Mouse (Mus musculus): ENCODE measurements around the gene Krt12. TPM values are rescaled to one million over a fixed set of nuclear protein-coding genes. Genes with fewer than 3 reads are reported as not detected.

The Krt12 gene
- polyA plus RNA-seq, 1 experiment from 2014 or later = not detected

GRCm38 (mm10) chr11:99366791-99367190 lies 55.3 kb downstream of the Krt12 start:
- WGBS = 43% methylated on average over 10 of the region's 10 CpGs
- no peaks in the 10 kb centered on the region for H3K27me3 ChIP-seq
- H3K9me3 ChIP-seq = no peaks in the 10 kb centered on the region
- no peaks in the 10 kb centered on the region for H3K36me3 ChIP-seq
- ATAC-seq (ENCODE audit: low FRiP score, low read depth) = no peak
- H3K27ac ChIP-seq (replicated peaks) = no peak overlapping the region
- H3K9ac ChIP-seq (replicated peaks) = no peak overlapping the region
- no peaks in the 10 kb centered on the region for H3K4me1 ChIP-seq
- H3K4me2 ChIP-seq (replicated peaks) = no peak overlapping the region
- H3K4me3 ChIP-seq = no peak overlapping the region

Other genes starting within 250 kb of the Krt12 start
- gene Smarce1, start 191.2 kb downstream of the Krt12 start, polyA plus RNA-seq (2016; fragmentation: Nextera tagmentation; extraction: Ambion mirVana) = 357 and 380 TPM in 2 replicates
- 0.87 and 1.1 TPM in 2 replicates for gene Krt222, start 178.2 kb downstream of the Krt12 start, polyA plus RNA-seq (2016; fragmentation: Nextera tagmentation; extraction: Ambion mirVana)
- gene Krt24, start 137.0 kb downstream of the Krt12 start, polyA plus RNA-seq (2016; fragmentation: Nextera tagmentation; extraction: Ambion mirVana) = not detected in 2 replicates
- not detected in 2 replicates for gene Krt25, start 99.3 kb downstream of the Krt12 start, polyA plus RNA-seq (2016; fragmentation: Nextera tagmentation; extraction: Ambion mirVana)
- gene Krt26, start 84.3 kb downstream of the Krt12 start, polyA plus RNA-seq (2016; fragmentation: Nextera tagmentation; extraction: Ambion mirVana) = 0.21 and 0.48 TPM in 2 replicates
- gene Krt27, start 71.2 kb downstream of the Krt12 start, polyA plus RNA-seq (2016; fragmentation: Nextera tagmentation; extraction: Ambion mirVana) = not detected in 2 replicates
- 0.42 TPM in 1 of 2 replicates, not detected in the other for gene Krt28, start 47.4 kb downstream of the Krt12 start, polyA plus RNA-seq (2016; fragmentation: Nextera tagmentation; extraction: Ambion mirVana)
- gene Krt10, start 32.9 kb downstream of the Krt12 start, polyA plus RNA-seq (2016; fragmentation: Nextera tagmentation; extraction: Ambion mirVana) = 35.9 and 37.2 TPM in 2 replicates
- gene Krt20, start 15.9 kb upstream of the Krt12 start, polyA plus RNA-seq (2016; fragmentation: Nextera tagmentation; extraction: Ambion mirVana) = 0.09 and 0.20 TPM in 2 replicates
- gene Krt23, start 70.9 kb upstream of the Krt12 start, polyA plus RNA-seq (2016; fragmentation: Nextera tagmentation; extraction: Ambion mirVana) = not detected in 2 replicates
- gene Krt39, start 99.1 kb upstream of the Krt12 start, polyA plus RNA-seq (2016; fragmentation: Nextera tagmentation; extraction: Ambion mirVana) = not detected in 2 replicates
- not detected in 2 replicates for gene Krt40, start 120.9 kb upstream of the Krt12 start, polyA plus RNA-seq (2016; fragmentation: Nextera tagmentation; extraction: Ambion mirVana)
- gene Krtap3-3, start 128.6 kb upstream of the Krt12 start, polyA plus RNA-seq (2016; fragmentation: Nextera tagmentation; extraction: Ambion mirVana) = not detected in 2 replicates
- not detected in 2 replicates for gene Krtap3-2, start 134.6 kb upstream of the Krt12 start, polyA plus RNA-seq (2016; fragmentation: Nextera tagmentation; extraction: Ambion mirVana)
- gene Gm11939, start 137.2 kb upstream of the Krt12 start, polyA plus RNA-seq (2016; fragmentation: Nextera tagmentation; extraction: Ambion mirVana) = not detected in 2 replicates
- not detected in 2 replicates for gene Krtap3-1, start 144.4 kb upstream of the Krt12 start, polyA plus RNA-seq (2016; fragmentation: Nextera tagmentation; extraction: Ambion mirVana)
- not detected in 2 replicates for gene Krtap1-5, start 158.8 kb upstream of the Krt12 start, polyA plus RNA-seq (2016; fragmentation: Nextera tagmentation; extraction: Ambion mirVana)
- not detected in 2 replicates for gene Krtap1-4, start 161.4 kb upstream of the Krt12 start, polyA plus RNA-seq (2016; fragmentation: Nextera tagmentation; extraction: Ambion mirVana)
- gene Krtap1-3, start 169.1 kb upstream of the Krt12 start, polyA plus RNA-seq (2016; fragmentation: Nextera tagmentation; extraction: Ambion mirVana) = not detected in 2 replicates
- gene Krtap9-3, start 175.8 kb upstream of the Krt12 start, polyA plus RNA-seq (2016; fragmentation: Nextera tagmentation; extraction: Ambion mirVana) = not detected in 2 replicates
- gene Gm11938, start 181.0 kb upstream of the Krt12 start, polyA plus RNA-seq (2016; fragmentation: Nextera tagmentation; extraction: Ambion mirVana) = not detected in 2 replicates
- gene Gm11937, start 187.9 kb upstream of the Krt12 start, polyA plus RNA-seq (2016; fragmentation: Nextera tagmentation; extraction: Ambion mirVana) = not detected in 2 replicates
- not detected in 2 replicates for gene Krtap2-4, start 192.6 kb upstream of the Krt12 start, polyA plus RNA-seq (2016; fragmentation: Nextera tagmentation; extraction: Ambion mirVana)
- not detected in 2 replicates for gene Gm11562, start 198.2 kb upstream of the Krt12 start, polyA plus RNA-seq (2016; fragmentation: Nextera tagmentation; extraction: Ambion mirVana)
- not detected in 2 replicates for gene Krtap4-1, start 206.0 kb upstream of the Krt12 start, polyA plus RNA-seq (2016; fragmentation: Nextera tagmentation; extraction: Ambion mirVana)
- gene Krtap4-2, start 212.8 kb upstream of the Krt12 start, polyA plus RNA-seq (2016; fragmentation: Nextera tagmentation; extraction: Ambion mirVana) = not detected in 2 replicates
- gene Krtap4-7, start 221.8 kb upstream of the Krt12 start, polyA plus RNA-seq (2016; fragmentation: Nextera tagmentation; extraction: Ambion mirVana) = not detected in 2 replicates
- gene Gm11555, start 228.0 kb upstream of the Krt12 start, polyA plus RNA-seq (2016; fragmentation: Nextera tagmentation; extraction: Ambion mirVana) = not detected in 2 replicates
- not detected in 2 replicates for gene Gm11563, start 236.7 kb upstream of the Krt12 start, polyA plus RNA-seq (2016; fragmentation: Nextera tagmentation; extraction: Ambion mirVana)
- gene Krtap4-6, start 243.7 kb upstream of the Krt12 start, polyA plus RNA-seq (2016; fragmentation: Nextera tagmentation; extraction: Ambion mirVana) = not detected in 2 replicates

All from midbrain, embryonic 12.5 days (tissue).